Mouse (Mus musculus) cerebellum, adult 2 months (tissue): ENCODE results near the gene Rtn3. TPM values are rescaled to one million over a fixed set of nuclear protein-coding genes. Genes with fewer than 3 reads are reported as not detected.

ENCODE experiments used
- DNase-seq, 2 experiments: peaks; one replicate each; pipeline ENCODE4 v3.0.0; 2021
- H3K27ac ChIP-seq: fragments of 200-500 bp; 2 replicates; pipeline ENCODE4 v1.5.1; 2012; ENCODE audit warnings: low read length, control low read depth, inconsistent platforms; ENCODE audit not compliant: insufficient read depth
- H3K27me3 ChIP-seq: fragments of 200-500 bp; 2 replicates; pipeline ENCODE4 v1.6.1; 2012; ENCODE audit warnings: inconsistent platforms, mild to moderate bottlenecking, low read length, moderate library complexity; ENCODE audit not compliant: control insufficient read depth, insufficient read depth
- H3K4me1 ChIP-seq: fragments of 200-500 bp; 2 replicates; pipeline ENCODE4 v1.6.1; 2011; ENCODE audit warnings: low read length; ENCODE audit not compliant: control insufficient read depth, insufficient read depth
- H3K4me3 ChIP-seq: fragments of 200-500 bp; replicated peaks from 2 replicates; pipeline ENCODE3; 2011; ENCODE audit warnings: mild to moderate bottlenecking, low read depth, low read length, control low read depth; ENCODE audit not compliant: insufficient read depth
- CTCF ChIP-seq: fragments of 200-500 bp; IDR thresholded peaks from 2 replicates; pipeline ENCODE4 v1.5.1; 2011; ENCODE audit warnings: low read depth, mild to moderate bottlenecking, control low read depth, low read length, moderate library complexity, borderline replicate concordance; ENCODE audit not compliant: insufficient read depth
- POLR2A ChIP-seq: fragments of 200-500 bp; IDR thresholded peaks from 2 replicates; pipeline ENCODE4 v1.6.1; 2011; ENCODE audit warnings: low read length, control low read depth, borderline replicate concordance; ENCODE audit not compliant: insufficient read depth
- WGBS: fragments of 180-500 bp; shearing (Covaris S2); methylation state at CpG from one replicate; pipeline ENCODE4 v1.1.7; 2018; 5-methylcytosine and 5-hydroxymethylcytosine counted together
- polyA plus RNA-seq: library from polyadenylated mRNA; depleted of rRNA; stranded (reverse); fragments of >200 nt; gene quantifications from 2 replicates; pipeline ENCODE4 v1.2.3, GENCODE M21; 2012; rRNA removed

Rtn3 gene
- polyA plus RNA-seq, 1 experiment = 663 TPM

GRCm38 (mm10) chr19:7382903-7383865, 99.9 kb downstream of the Rtn3 start, which contains the start of gene Spindoc:
Spindoc (minus strand) TSS chr19:7382994.
- no peaks in the 10 kb centered on the region; the same call in 1 of the 2 replicates for H3K4me1 ChIP-seq
- peak within 1 kb of the TSS; percentile 93 for H3K4me3 ChIP-seq
- DNase-seq = peak; percentile 98 to 100
- peak within 1 kb of the TSS; percentile 85 for H3K27ac ChIP-seq
- under 1% methylated on average over 52 of the region's 52 CpGs for WGBS
- no peaks in the 10 kb centered on the region for H3K27me3 ChIP-seq
- peak; percentile 50; the same call in 1 of the 2 replicates for TF ChIP-seq POLR2A
- TF ChIP-seq CTCF = no peak

- Histone ChIP-seq H3K27me3 (no peaks in the 10 kb centered on the region), H3K27ac (peak overlapping the region; percentile 85), H3K4me1 (no peaks in the 10 kb centered on the region; the same call in 1 of the 2 replicates), H3K4me3 (peak overlapping the region; percentile 93)
- under 1% methylated on average over 60 of the region's 60 CpGs for WGBS
- no peak for TF ChIP-seq POLR2A
- TF ChIP-seq CTCF = no peak
- peak; percentile 55 to 63 for DNase-seq
Observed at GRCm38 (mm10) chr19:7382248-7382902, 100.7 kb downstream of the Rtn3 start.

GRCm38 (mm10) chr19:7381906-7382247, 101.2 kb downstream of the Rtn3 start:
- Histone ChIP-seq H3K4me1 (no peaks in the 10 kb centered on the region; the same call in 1 of the 2 replicates), H3K4me3 (peak overlapping the region; percentile 93), H3K27ac (no peak overlapping the region), H3K27me3 (no peaks in the 10 kb centered on the region)
- TF ChIP-seq CTCF = no peak
- no peak for TF ChIP-seq POLR2A
- no peak for DNase-seq
- 6% methylated on average over 8 of the region's 8 CpGs for WGBS

- Histone ChIP-seq H3K27me3 (no peaks in the 10 kb centered on the region), H3K4me3 (no peak overlapping the region), H3K27ac (no peak overlapping the region), H3K4me1 (no peaks in the 10 kb centered on the region; the same call in 1 of the 2 replicates)
- 91% methylated on average over 2 of the region's 2 CpGs for WGBS
- TF ChIP-seq CTCF (no peak), POLR2A (no peak)
- no peak for DNase-seq
Observed at GRCm38 (mm10) chr19:7377639-7378038, 105.4 kb downstream of the Rtn3 start.

Other genes starting within 250 kb of the Rtn3 start
- 44.8 and 46.2 TPM in 2 replicates for gene Naa40, start 242.1 kb downstream of the Rtn3 start, polyA plus RNA-seq
- 8.7 and 9.2 TPM in 2 replicates for gene Rcor2, start 216.0 kb downstream of the Rtn3 start, polyA plus RNA-seq
- 75.3 and 76.2 TPM in 2 replicates for gene Mark2, start 141.4 kb downstream of the Rtn3 start, polyA plus RNA-seq
- 18.5 and 19.0 TPM in 2 replicates for gene Spindoc, start 100.3 kb downstream of the Rtn3 start, polyA plus RNA-seq
- 16.3 and 16.6 TPM in 2 replicates for gene 2700081O15Rik, start 65.7 kb downstream of the Rtn3 start, polyA plus RNA-seq
- gene Atl3, start 10.8 kb upstream of the Rtn3 start, polyA plus RNA-seq = 18.1 and 18.3 TPM in 2 replicates
- gene Pla2g16, start 74.2 kb upstream of the Rtn3 start, polyA plus RNA-seq = 50.6 and 56.9 TPM in 2 replicates
- 0.05 and 0.06 TPM in 2 replicates for gene Lgals12, start 123.9 kb upstream of the Rtn3 start, polyA plus RNA-seq
- gene Hrasls5, start 129.3 kb upstream of the Rtn3 start, polyA plus RNA-seq = 0.21 TPM in 1 of 2 replicates, not detected in the other
- not detected in 2 replicates for gene Slc22a19, start 228.0 kb upstream of the Rtn3 start, polyA plus RNA-seq